Mouse (Mus musculus): ENCODE data around the gene Itprid2.

Gene Itprid2

GRCm38 (mm10) chr2:79653093-79653808, 18.1 kb downstream of the Itprid2 start:
- no peak overlapping the region for H3K4me3 ChIP-seq (replicated peaks; ENCODE audit: low read length)
- no peaks in the 10 kb centered on the region for H3K27me3 ChIP-seq (ENCODE audit: insufficient read depth, low read length)
- TF ChIP-seq NANOG (IDR thresholded peaks at IDR 0.05; ENCODE audit: borderline replicate concordance, low read length) (no peak), CTCF (conservative IDR thresholded peaks at IDR 0.05; ENCODE audit: low read length) (no peak), POU5F1 (IDR thresholded peaks at IDR 0.05; ENCODE audit: borderline replicate concordance, low read length) (no peak)
- no peaks in the 10 kb centered on the region for H3K9me3 ChIP-seq (ENCODE audit: low read length)
- H3K4me1 ChIP-seq (replicated peaks; ENCODE audit: low read depth, low read length), result no peaks in the 10 kb centered on the region
- peaks cover 35% of the 10 kb centered on the region for H3K36me3 ChIP-seq (ENCODE audit: insufficient read depth, low read length)

DNA sequence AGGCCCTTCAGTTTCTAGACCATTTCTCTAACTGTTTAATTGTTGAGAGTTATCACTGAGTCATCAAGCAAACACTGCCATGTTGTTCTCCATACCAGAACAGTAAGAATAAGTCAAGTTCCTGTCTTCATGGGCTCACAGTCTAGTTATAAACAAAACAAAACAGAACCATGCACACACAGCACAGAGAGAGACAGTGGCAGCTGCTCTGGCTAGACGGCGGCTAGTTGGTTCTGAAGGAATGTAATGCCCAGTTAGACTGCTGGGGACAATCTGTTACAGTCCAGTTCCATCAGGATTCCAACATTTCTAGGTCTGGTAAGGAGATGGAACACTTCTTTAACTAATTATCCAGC, 18.6 kb downstream of the Itprid2 start:
- Histone ChIP-seq H3K9me3 (ENCODE audit: low read length) (no peaks in the 10 kb centered on the region), H3K4me1 (replicated peaks; ENCODE audit: low read depth, low read length) (no peaks in the 10 kb centered on the region), H3K36me3 (ENCODE audit: insufficient read depth, low read length) (peaks cover 40% of the 10 kb centered on the region), H3K4me3 (replicated peaks; ENCODE audit: low read length) (no peak overlapping the region), H3K27me3 (ENCODE audit: insufficient read depth, low read length) (no peaks in the 10 kb centered on the region)
- TF ChIP-seq CTCF (conservative IDR thresholded peaks at IDR 0.05; ENCODE audit: low read length) (no peak), POU5F1 (IDR thresholded peaks at IDR 0.05; ENCODE audit: borderline replicate concordance, low read length) (no peak), NANOG (IDR thresholded peaks at IDR 0.05; ENCODE audit: borderline replicate concordance, low read length) (no peak)

- H3K4me3 ChIP-seq (replicated peaks; ENCODE audit: low read length), result no peak overlapping the region
- no peaks in the 10 kb centered on the region for H3K4me1 ChIP-seq (replicated peaks; ENCODE audit: low read depth, low read length)
- H3K36me3 ChIP-seq (ENCODE audit: insufficient read depth, low read length), result peaks cover 71% of the 10 kb centered on the region
- no peak for TF ChIP-seq CTCF (conservative IDR thresholded peaks at IDR 0.05; ENCODE audit: low read length)
- no peak for TF ChIP-seq POU5F1 (IDR thresholded peaks at IDR 0.05; ENCODE audit: borderline replicate concordance, low read length)
- TF ChIP-seq NANOG (IDR thresholded peaks at IDR 0.05; ENCODE audit: borderline replicate concordance, low read length), result no peak
- no peaks in the 10 kb centered on the region for H3K9me3 ChIP-seq (ENCODE audit: low read length)
- no peaks in the 10 kb centered on the region for H3K27me3 ChIP-seq (ENCODE audit: insufficient read depth, low read length)
These were observed 21.9 kb downstream of the Itprid2 start for GRCm38 (mm10) chr2:79657062-79657461.

DNA sequence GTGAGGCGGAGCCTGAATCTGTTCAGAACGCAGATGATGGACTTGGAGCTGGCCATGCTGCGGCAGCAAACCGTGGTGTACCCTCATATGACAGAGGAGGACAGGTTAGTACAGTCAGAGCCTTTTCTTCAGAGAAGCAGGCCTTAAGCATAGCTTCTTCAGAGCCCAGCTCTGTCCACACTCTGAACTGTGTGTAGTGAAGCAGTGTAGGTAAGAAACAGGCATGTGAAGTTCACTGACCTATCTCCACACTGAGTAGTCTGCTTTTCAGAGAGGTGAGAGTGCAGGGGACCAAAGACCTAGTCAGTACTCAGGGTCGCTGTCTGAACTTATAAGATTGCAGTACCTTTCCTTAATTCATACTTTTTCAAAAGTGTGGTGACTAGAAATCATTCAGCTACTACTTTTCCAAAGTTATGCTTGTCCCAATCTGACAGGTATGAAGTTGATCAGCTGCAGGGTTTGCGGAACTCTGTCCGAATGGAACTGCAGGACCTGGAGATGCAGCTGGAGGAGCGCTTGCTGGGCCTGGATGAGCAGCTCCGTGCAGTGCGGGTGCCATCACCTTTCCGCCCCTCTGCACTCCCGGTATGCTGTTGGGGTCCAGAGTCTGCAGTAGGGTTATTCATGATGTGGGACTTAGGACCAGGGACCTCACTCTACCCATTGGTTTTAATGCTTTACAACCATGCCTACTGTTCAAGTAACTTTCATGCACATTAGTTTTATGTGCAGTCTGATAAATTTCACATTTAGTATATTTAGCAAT, 25.4 kb downstream of the Itprid2 start:
- TF ChIP-seq CTCF (conservative IDR thresholded peaks at IDR 0.05; ENCODE audit: low read length) (no peak), POU5F1 (IDR thresholded peaks at IDR 0.05; ENCODE audit: borderline replicate concordance, low read length) (no peak), NANOG (IDR thresholded peaks at IDR 0.05; ENCODE audit: borderline replicate concordance, low read length) (no peak)
- H3K9me3 ChIP-seq (ENCODE audit: low read length), result no peaks in the 10 kb centered on the region
- no peaks in the 10 kb centered on the region for H3K4me1 ChIP-seq (replicated peaks; ENCODE audit: low read depth, low read length)
- no peak overlapping the region for H3K4me3 ChIP-seq (replicated peaks; ENCODE audit: low read length)
- no peaks in the 10 kb centered on the region for H3K27me3 ChIP-seq (ENCODE audit: insufficient read depth, low read length)
- H3K36me3 ChIP-seq (ENCODE audit: insufficient read depth, low read length), result peaks cover 79% of the 10 kb centered on the region

DNA sequence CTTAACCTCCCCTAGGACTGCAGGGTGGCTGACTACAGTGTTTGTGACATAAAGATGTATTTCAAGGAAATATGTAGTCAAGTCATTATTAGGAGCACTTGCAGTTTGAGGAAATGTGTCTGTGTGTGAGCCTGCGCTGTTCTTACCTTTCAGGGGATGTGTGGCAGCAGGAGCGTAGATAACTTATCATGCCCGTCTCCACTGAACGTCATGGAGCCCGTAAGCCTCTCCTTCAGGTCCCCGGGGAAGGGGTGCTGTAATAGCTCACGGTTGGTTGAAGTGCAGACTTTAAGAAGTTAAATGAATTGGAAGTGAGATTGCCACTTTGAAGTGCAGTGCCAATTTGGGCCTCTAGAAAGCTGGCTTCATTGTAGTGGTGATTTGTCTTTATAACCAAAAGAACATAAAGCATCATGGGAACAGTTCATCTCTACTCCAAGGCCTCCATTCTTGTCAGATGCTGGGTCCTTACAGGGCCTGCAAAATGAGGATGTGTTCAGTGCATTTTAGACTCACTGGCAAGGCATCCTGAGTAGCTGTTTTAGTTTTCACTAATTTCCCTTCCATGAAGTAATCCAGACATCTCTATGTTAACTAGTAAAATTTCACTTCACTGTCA, 26.4 kb downstream of the Itprid2 start:
- Histone ChIP-seq H3K4me1 (replicated peaks; ENCODE audit: low read depth, low read length) (no peaks in the 10 kb centered on the region), H3K36me3 (ENCODE audit: insufficient read depth, low read length) (peaks cover 84% of the 10 kb centered on the region), H3K4me3 (replicated peaks; ENCODE audit: low read length) (no peak overlapping the region), H3K9me3 (ENCODE audit: low read length) (no peaks in the 10 kb centered on the region), H3K27me3 (ENCODE audit: insufficient read depth, low read length) (no peaks in the 10 kb centered on the region)
- no peak for TF ChIP-seq CTCF (conservative IDR thresholded peaks at IDR 0.05; ENCODE audit: low read length)
- TF ChIP-seq NANOG (IDR thresholded peaks at IDR 0.05; ENCODE audit: borderline replicate concordance, low read length), result no peak
- no peak for TF ChIP-seq POU5F1 (IDR thresholded peaks at IDR 0.05; ENCODE audit: borderline replicate concordance, low read length)

GRCm38 (mm10) chr2:79664532-79665286, 29.6 kb downstream of the Itprid2 start:
- Histone ChIP-seq H3K9me3 (ENCODE audit: low read length) (no peaks in the 10 kb centered on the region), H3K4me3 (replicated peaks; ENCODE audit: low read length) (no peak overlapping the region), H3K36me3 (ENCODE audit: insufficient read depth, low read length) (peaks cover 55% of the 10 kb centered on the region), H3K4me1 (replicated peaks; ENCODE audit: low read depth, low read length) (no peaks in the 10 kb centered on the region), H3K27me3 (ENCODE audit: insufficient read depth, low read length) (no peaks in the 10 kb centered on the region)
- TF ChIP-seq NANOG (IDR thresholded peaks at IDR 0.05; ENCODE audit: borderline replicate concordance, low read length) (no peak), CTCF (conservative IDR thresholded peaks at IDR 0.05; ENCODE audit: low read length) (no peak), POU5F1 (IDR thresholded peaks at IDR 0.05; ENCODE audit: borderline replicate concordance, low read length) (no peak)

- Histone ChIP-seq H3K27me3 (ENCODE audit: insufficient read depth, low read length) (no peaks in the 10 kb centered on the region), H3K4me3 (replicated peaks; ENCODE audit: low read length) (no peak overlapping the region), H3K9me3 (ENCODE audit: low read length) (no peaks in the 10 kb centered on the region), H3K36me3 (ENCODE audit: insufficient read depth, low read length) (peaks cover 47% of the 10 kb centered on the region), H3K4me1 (replicated peaks; ENCODE audit: low read depth, low read length) (no peaks in the 10 kb centered on the region)
- TF ChIP-seq CTCF (conservative IDR thresholded peaks at IDR 0.05; ENCODE audit: low read length) (no peak), NANOG (IDR thresholded peaks at IDR 0.05; ENCODE audit: borderline replicate concordance, low read length) (no peak), POU5F1 (IDR thresholded peaks at IDR 0.05; ENCODE audit: borderline replicate concordance, low read length) (no peak)
These were observed 30.3 kb downstream of the Itprid2 start for GRCm38 (mm10) chr2:79665492-79665891.

GRCm38 (mm10) chr2:79675266-79675665, 40.1 kb downstream of the Itprid2 start:
- no peaks in the 10 kb centered on the region for H3K9me3 ChIP-seq (ENCODE audit: low read length)
- H3K4me3 ChIP-seq (replicated peaks; ENCODE audit: low read length), result no peak overlapping the region
- TF ChIP-seq CTCF (conservative IDR thresholded peaks at IDR 0.05; ENCODE audit: low read length), result no peak
- TF ChIP-seq NANOG (IDR thresholded peaks at IDR 0.05; ENCODE audit: borderline replicate concordance, low read length), result no peak
- TF ChIP-seq POU5F1 (IDR thresholded peaks at IDR 0.05; ENCODE audit: borderline replicate concordance, low read length), result no peak
- H3K36me3 ChIP-seq (ENCODE audit: insufficient read depth, low read length), result peaks cover 5% of the 10 kb centered on the region; the same call in 1 of the 2 replicates
- no peaks in the 10 kb centered on the region for H3K27me3 ChIP-seq (ENCODE audit: insufficient read depth, low read length)
- H3K4me1 ChIP-seq (replicated peaks; ENCODE audit: low read depth, low read length), result no peaks in the 10 kb centered on the region
